Mouse (Mus musculus) thymus, adult 2 months (tissue): ENCODE data around the gene Brsk1. TPM values are rescaled to one million over a fixed set of nuclear protein-coding genes. Genes with fewer than 3 reads are reported as not detected.

Experiments
- DNase-seq: peaks from one replicate; pipeline ENCODE4 v3.0.0; 2021
- H3K27ac ChIP-seq: fragments of 200-500 bp; 2 replicates; pipeline ENCODE4 v1.5.1; 2012; ENCODE audit warnings: low read length, control low read depth; ENCODE audit not compliant: control insufficient read depth, insufficient read depth
- H3K27me3 ChIP-seq: fragments of 200-500 bp; 2 replicates; pipeline ENCODE4 v1.6.1; 2012; ENCODE audit warnings: mild to moderate bottlenecking, low read length, moderate library complexity, mixed read lengths; ENCODE audit not compliant: control insufficient read depth, insufficient read depth
- H3K36me3 ChIP-seq: fragments of 200-500 bp; 2 replicates; pipeline ENCODE4 v1.6.1; 2012; ENCODE audit warnings: mild to moderate bottlenecking, low read length, moderate library complexity; ENCODE audit not compliant: control insufficient read depth, insufficient read depth
- H3K4me1 ChIP-seq: fragments of 200-500 bp; replicated peaks from 2 replicates; pipeline ENCODE4 v1.6.1; 2012; ENCODE audit warnings: low read length; ENCODE audit not compliant: control insufficient read depth, insufficient read depth
- H3K4me3 ChIP-seq: fragments of 200-500 bp; 2 replicates; pipeline ENCODE4 v1.5.1; 2012; ENCODE audit warnings: mild to moderate bottlenecking, low read length, control low read depth, moderate library complexity; ENCODE audit not compliant: control insufficient read depth, insufficient read depth
- CTCF ChIP-seq: fragments of 200-500 bp; IDR thresholded peaks from 2 replicates; pipeline ENCODE4 v1.5.1; 2012; ENCODE audit warnings: mild to moderate bottlenecking, control low read depth, low read length, moderate library complexity, borderline replicate concordance; ENCODE audit not compliant: control insufficient read depth, poor library complexity, insufficient read depth; ENCODE audit errors: extremely low read depth
- POLR2A ChIP-seq: fragments of 200-500 bp; IDR thresholded peaks from 2 replicates; pipeline ENCODE4 v1.6.1; 2012; ENCODE audit warnings: mild to moderate bottlenecking, low read length, control low read depth, moderate library complexity; ENCODE audit not compliant: control insufficient read depth, poor library complexity, insufficient read depth; ENCODE audit errors: extremely low read depth
- WGBS: fragments of 180-500 bp; shearing (Covaris S2); methylation state at CpG from one replicate; pipeline ENCODE4 v1.1.7; 2018; 5-methylcytosine and 5-hydroxymethylcytosine counted together
- polyA plus RNA-seq: library from polyadenylated mRNA; depleted of rRNA; stranded (reverse); fragments of >200 nt; gene quantifications from 2 replicates; pipeline ENCODE4 v1.2.3, GENCODE M21; 2012; rRNA removed

Brsk1 gene
- 0.71 and 0.84 TPM in 2 replicates for polyA plus RNA-seq

GRCm38 (mm10) chr7:4690387-4690786 is at the start of gene Brsk1:
Gene Brsk1 (plus strand): TSS chr7:4690604.
- no peak within 1 kb of the TSS for H3K27ac ChIP-seq
- peaks cover 4% of the 10 kb centered on the region for H3K4me1 ChIP-seq
- no peaks in the 10 kb centered on the region for H3K27me3 ChIP-seq
- no peak for TF ChIP-seq CTCF
- no peak for TF ChIP-seq POLR2A
- no peak within 1 kb of the TSS for H3K4me3 ChIP-seq
- no peaks in the 10 kb centered on the region for H3K36me3 ChIP-seq
- DNase-seq, result no peak
- WGBS, result 8% methylated on average over 9 of the region's 18 CpGs

GRCm38 (mm10) chr7:4641155-4641554 is 49.2 kb upstream of the Brsk1 start:
- no peak overlapping the region for H3K4me3 ChIP-seq
- H3K36me3 ChIP-seq, result peaks cover 86% of the 10 kb centered on the region
- H3K4me1 ChIP-seq, result peaks cover 11% of the 10 kb centered on the region; the same call in 1 of the 2 replicates
- DNase-seq, result no peak
- no peak for TF ChIP-seq POLR2A
- no peak for TF ChIP-seq CTCF
- no peak overlapping the region for H3K27ac ChIP-seq
- H3K27me3 ChIP-seq, result no peaks in the 10 kb centered on the region
- WGBS, result 91% methylated on average over 11 of the region's 11 CpGs

- TF ChIP-seq POLR2A, result no peak
- TF ChIP-seq CTCF, result no peak
- WGBS, result 97% methylated on average over 7 of the region's 7 CpGs
- peaks cover 86% of the 10 kb centered on the region for H3K36me3 ChIP-seq
- H3K4me3 ChIP-seq, result no peak overlapping the region
- H3K4me1 ChIP-seq, result peaks cover 14% of the 10 kb centered on the region; the same call in 1 of the 2 replicates
- no peaks in the 10 kb centered on the region for H3K27me3 ChIP-seq
- no peak for DNase-seq
- H3K27ac ChIP-seq, result no peak overlapping the region
Measured at GRCm38 (mm10) chr7:4641956-4642355, 48.4 kb upstream of the Brsk1 start.

GRCm38 (mm10) chr7:4643225-4643624 is 47.2 kb upstream of the Brsk1 start:
- 37% methylated on average over 6 of the region's 6 CpGs for WGBS
- no peak overlapping the region for H3K27ac ChIP-seq
- no peaks in the 10 kb centered on the region for H3K27me3 ChIP-seq
- H3K36me3 ChIP-seq, result peaks cover 78% of the 10 kb centered on the region
- no peak overlapping the region for H3K4me3 ChIP-seq
- peaks cover 22% of the 10 kb centered on the region; the same call in 1 of the 2 replicates for H3K4me1 ChIP-seq
- DNase-seq, result no peak
- no peak for TF ChIP-seq CTCF
- TF ChIP-seq POLR2A, result no peak

- DNase-seq, result no peak
- Histone ChIP-seq H3K36me3 (peaks cover 50% of the 10 kb centered on the region), H3K4me1 (peaks cover 29% of the 10 kb centered on the region), H3K27me3 (no peaks in the 10 kb centered on the region), H3K27ac (no peak overlapping the region), H3K4me3 (no peak overlapping the region)
- no peak for TF ChIP-seq CTCF
- WGBS, result 97% methylated on average over 3 of the region's 3 CpGs
Measured at GRCm38 (mm10) chr7:4646806-4647205, 43.6 kb upstream of the Brsk1 start.

GRCm38 (mm10) chr7:4647291-4647690 is 43.1 kb upstream of the Brsk1 start:
- H3K36me3 ChIP-seq, result peaks cover 45% of the 10 kb centered on the region
- 35% methylated on average over 6 of the region's 6 CpGs for WGBS
- no peak overlapping the region for H3K27ac ChIP-seq
- no peak for TF ChIP-seq CTCF
- H3K4me3 ChIP-seq, result no peak overlapping the region
- no peak for DNase-seq
- no peaks in the 10 kb centered on the region for H3K27me3 ChIP-seq
- H3K4me1 ChIP-seq, result peaks cover 30% of the 10 kb centered on the region

GRCm38 (mm10) chr7:4647992-4648391 is 42.4 kb upstream of the Brsk1 start:
- DNase-seq, result no peak
- Histone ChIP-seq H3K4me1 (peaks cover 36% of the 10 kb centered on the region), H3K36me3 (peaks cover 38% of the 10 kb centered on the region), H3K27me3 (no peaks in the 10 kb centered on the region), H3K4me3 (no peak overlapping the region), H3K27ac (no peak overlapping the region)
- WGBS, result 86% methylated on average over 2 of the region's 2 CpGs
- TF ChIP-seq POLR2A (no peak), CTCF (no peak)
